Mouse (Mus musculus): Measurements from ENCODE around the gene Gm33543.

GRCm38 (mm10) chr10:95892132-95892531 is 49.4 kb upstream of the Gm33543 start:
- no peak for TF ChIP-seq GATA1 (IDR thresholded peaks at IDR 0.05; ENCODE audit: borderline replicate concordance, low read length)
- no peak for TF ChIP-seq FLI1 (IDR thresholded peaks at IDR 0.05; ENCODE audit: low read length)

All from megakaryocyte, embryonic 14.5 days (primary cell).